Mouse (Mus musculus): ENCODE measurements at regions not wholly inside any gene's neighbourhood (a gene's known extent, or its start where the extent isn't known, plus 50 kb on each side); places are given as distances from the start of the nearest gene placed in this dataset.

DNA sequence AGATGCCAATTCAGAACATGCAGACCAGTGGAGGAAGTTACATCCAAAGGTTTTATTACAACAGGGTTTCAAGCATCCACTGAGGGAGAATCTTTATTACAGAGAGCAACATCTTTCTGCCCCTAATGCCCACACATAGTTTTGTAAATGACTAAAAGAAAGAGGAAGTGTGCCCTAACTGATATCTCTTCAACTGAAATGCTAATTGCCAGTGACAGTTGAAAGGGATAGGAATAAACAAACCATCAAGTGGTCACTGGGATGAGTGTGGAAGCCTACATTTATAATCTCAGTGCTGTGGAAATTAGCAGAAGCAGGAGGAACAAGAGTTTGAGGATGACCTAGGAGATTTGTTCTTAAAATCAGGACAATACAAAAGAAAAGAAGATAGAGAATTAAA is 1142.5 kb downstream of the Poteg start:
- Histone ChIP-seq H3K4me1 (ENCODE audit: insufficient read depth, low read depth, low read length) (no peaks in the 10 kb centered on the region), H3K36me3 (ENCODE audit: insufficient read depth, low read length) (no peaks in the 10 kb centered on the region), H3K4me2 (replicated peaks; ENCODE audit: low read depth, low read length) (no peak overlapping the region), H3K4me3 (ENCODE audit: low read depth, low read length) (no peak overlapping the region), H3K27ac (ENCODE audit: low read length) (no peak overlapping the region), H3K9me3 (ENCODE audit: low read length) (no peaks in the 10 kb centered on the region), H3K27me3 (replicated peaks; ENCODE audit: insufficient read depth, low read length) (no peaks in the 10 kb centered on the region), H3K9ac (replicated peaks; ENCODE audit: low read depth) (no peak overlapping the region)
- ATAC-seq (no peak), DNase-seq (ENCODE audit: low spot score) (no peak)
- TF ChIP-seq CTCF (IDR thresholded peaks at IDR 0.05) = no peak
- no peak for TF ChIP-seq EP300 (IDR thresholded peaks at IDR 0.05)

DNA sequence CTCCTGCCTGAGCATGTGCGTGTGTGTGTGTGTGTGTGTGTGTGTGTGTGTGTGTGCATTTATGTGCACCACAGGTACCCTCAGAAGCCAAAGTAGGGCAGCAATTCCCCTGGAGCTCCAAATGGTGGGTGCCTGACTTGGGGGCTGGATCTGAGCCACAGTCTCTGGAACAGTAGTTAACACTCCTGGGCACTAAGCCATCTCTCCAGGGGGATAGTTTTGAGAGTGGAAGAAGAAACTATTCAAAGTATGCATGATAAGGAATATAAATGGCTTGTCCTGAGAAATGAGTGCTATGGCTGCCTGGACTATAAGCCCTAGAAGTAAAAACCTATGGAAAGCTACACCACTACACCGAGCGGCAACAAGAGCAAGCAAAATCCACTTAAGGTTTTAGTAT is 1145.8 kb downstream of the Poteg start:
- no peaks in the 10 kb centered on the region for H3K9me3 ChIP-seq (ENCODE audit: low read length)
- ATAC-seq (peak; percentile 65; the same call in 1 of the 2 replicates), DNase-seq (ENCODE audit: low spot score) (peak; percentile 5)
- no peak overlapping the region for H3K27ac ChIP-seq (ENCODE audit: low read length)
- H3K36me3 ChIP-seq (ENCODE audit: insufficient read depth, low read length) = no peaks in the 10 kb centered on the region
- TF ChIP-seq CTCF (IDR thresholded peaks at IDR 0.05) (no peak), EP300 (IDR thresholded peaks at IDR 0.05) (no peak)
- H3K9ac ChIP-seq (replicated peaks; ENCODE audit: low read depth) = no peak overlapping the region
- no peak overlapping the region for H3K4me3 ChIP-seq (ENCODE audit: low read depth, low read length)
- no peaks in the 10 kb centered on the region for H3K4me1 ChIP-seq (ENCODE audit: insufficient read depth, low read depth, low read length)
- 45% methylated on average over 3 of the region's 3 CpGs for WGBS
- no peak overlapping the region for H3K4me2 ChIP-seq (replicated peaks; ENCODE audit: low read depth, low read length)
- H3K27me3 ChIP-seq (replicated peaks; ENCODE audit: insufficient read depth, low read length) = no peaks in the 10 kb centered on the region

DNA sequence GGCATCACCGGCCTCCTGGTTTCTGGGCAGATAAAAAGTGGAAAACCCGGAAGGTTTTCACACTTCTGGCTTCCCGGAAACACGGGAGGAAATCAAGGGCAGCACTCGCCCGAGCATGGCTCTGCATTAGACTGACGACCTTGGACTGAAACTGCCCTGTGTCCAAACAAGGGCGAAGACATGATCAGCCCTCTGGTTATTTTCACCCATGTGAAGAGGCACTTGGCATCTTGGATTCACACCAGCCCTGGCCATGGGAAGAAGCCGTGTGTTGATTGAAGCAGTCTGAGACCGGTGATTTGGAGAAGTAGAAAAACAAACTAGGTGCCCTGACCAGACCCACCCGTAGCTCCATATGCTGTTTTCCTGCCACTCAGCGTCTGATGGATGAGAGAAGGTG is 1146.7 kb downstream of the Poteg start:
- H3K27ac ChIP-seq (ENCODE audit: low read length) = no peak overlapping the region
- H3K9me3 ChIP-seq (ENCODE audit: low read length) = no peaks in the 10 kb centered on the region
- ATAC-seq (peak; percentile 11; the same call in 1 of the 2 replicates), DNase-seq (ENCODE audit: low spot score) (no peak)
- no peak overlapping the region for H3K9ac ChIP-seq (replicated peaks; ENCODE audit: low read depth)
- peak overlapping the region; percentile 30 for H3K4me2 ChIP-seq (replicated peaks; ENCODE audit: low read depth, low read length)
- no peak for TF ChIP-seq CTCF (IDR thresholded peaks at IDR 0.05)
- TF ChIP-seq EP300 (IDR thresholded peaks at IDR 0.05) = no peak
- H3K36me3 ChIP-seq (ENCODE audit: insufficient read depth, low read length) = no peaks in the 10 kb centered on the region
- H3K4me3 ChIP-seq (ENCODE audit: low read depth, low read length) = no peak overlapping the region
- H3K4me1 ChIP-seq (ENCODE audit: insufficient read depth, low read depth, low read length) = no peaks in the 10 kb centered on the region
- H3K27me3 ChIP-seq (replicated peaks; ENCODE audit: insufficient read depth, low read length) = no peaks in the 10 kb centered on the region
- WGBS = 25% methylated on average over 12 of the region's 12 CpGs

DNA sequence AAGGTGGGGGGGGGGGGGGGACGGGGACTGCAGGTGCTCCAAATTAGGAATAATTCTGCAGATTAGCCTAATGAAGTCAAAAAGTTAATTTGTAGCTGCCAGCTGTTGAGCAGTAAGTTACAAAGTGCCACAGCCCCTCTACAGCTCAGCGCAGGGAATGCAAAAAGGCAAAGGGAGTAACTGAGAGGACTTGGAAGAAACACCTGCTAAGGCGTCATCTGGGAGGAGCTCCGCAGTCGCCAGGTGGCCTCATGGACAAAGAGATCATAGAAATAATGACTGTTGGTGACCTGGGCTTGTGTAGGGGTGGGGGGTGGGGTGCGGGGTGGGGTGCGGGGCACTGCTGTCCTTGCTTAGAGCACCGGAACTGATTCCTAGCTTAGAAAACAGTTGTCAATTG is 1147.1 kb downstream of the Poteg start:
- Histone ChIP-seq H3K4me3 (ENCODE audit: low read depth, low read length) (no peak overlapping the region), H3K4me1 (ENCODE audit: insufficient read depth, low read depth, low read length) (no peaks in the 10 kb centered on the region), H3K36me3 (ENCODE audit: insufficient read depth, low read length) (no peaks in the 10 kb centered on the region), H3K4me2 (replicated peaks; ENCODE audit: low read depth, low read length) (peak overlapping the region; percentile 30), H3K27me3 (replicated peaks; ENCODE audit: insufficient read depth, low read length) (no peaks in the 10 kb centered on the region), H3K27ac (ENCODE audit: low read length) (no peak overlapping the region), H3K9me3 (ENCODE audit: low read length) (no peaks in the 10 kb centered on the region), H3K9ac (replicated peaks; ENCODE audit: low read depth) (no peak overlapping the region)
- no peak for TF ChIP-seq EP300 (IDR thresholded peaks at IDR 0.05)
- TF ChIP-seq CTCF (IDR thresholded peaks at IDR 0.05) = no peak
- WGBS = 35% methylated on average over 7 of the region's 8 CpGs
- DNase-seq (ENCODE audit: low spot score) (no peak), ATAC-seq (peak; percentile 52; the same call in 1 of the 2 replicates)

DNA sequence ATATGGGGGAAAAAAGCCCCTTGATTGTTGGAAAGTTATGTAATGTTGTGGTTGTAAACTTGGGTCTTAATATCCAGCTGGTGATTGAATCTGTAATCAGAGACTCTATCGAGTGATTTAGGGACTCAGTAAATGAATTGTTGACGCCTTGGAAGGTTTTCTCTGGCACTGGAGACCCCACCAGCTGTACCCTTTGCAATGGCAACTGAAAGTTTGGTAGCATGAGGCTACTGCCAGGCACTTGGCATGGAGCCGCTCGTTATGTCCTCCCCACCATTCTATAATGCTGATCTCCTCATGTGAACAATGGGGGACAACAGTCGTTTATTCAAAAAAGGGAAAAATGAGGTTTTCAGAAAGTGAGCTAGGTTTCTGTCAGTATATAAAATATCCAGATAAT is 1148.4 kb downstream of the Poteg start:
- Histone ChIP-seq H3K4me2 (replicated peaks; ENCODE audit: low read depth, low read length) (no peak overlapping the region), H3K27ac (ENCODE audit: low read length) (no peak overlapping the region)
- TF ChIP-seq CTCF (IDR thresholded peaks at IDR 0.05) = no peak
- TF ChIP-seq EP300 (IDR thresholded peaks at IDR 0.05) = no peak

More for the DNA sequence above, 1148.4 kb downstream of the Poteg start:
- Histone ChIP-seq H3K4me3 (ENCODE audit: low read depth, low read length) (no peak overlapping the region), H3K9me3 (ENCODE audit: low read length) (no peaks in the 10 kb centered on the region), H3K36me3 (ENCODE audit: insufficient read depth, low read length) (no peaks in the 10 kb centered on the region), H3K27me3 (replicated peaks; ENCODE audit: insufficient read depth, low read length) (no peaks in the 10 kb centered on the region), H3K4me1 (ENCODE audit: insufficient read depth, low read depth, low read length) (no peaks in the 10 kb centered on the region), H3K9ac (replicated peaks; ENCODE audit: low read depth) (no peak overlapping the region)
- ATAC-seq (no peak), DNase-seq (ENCODE audit: low spot score) (no peak)
- 86% methylated on average over 5 of the region's 5 CpGs for WGBS

All from lung, postnatal 0 days (tissue).